In the genomic region with DNA sequence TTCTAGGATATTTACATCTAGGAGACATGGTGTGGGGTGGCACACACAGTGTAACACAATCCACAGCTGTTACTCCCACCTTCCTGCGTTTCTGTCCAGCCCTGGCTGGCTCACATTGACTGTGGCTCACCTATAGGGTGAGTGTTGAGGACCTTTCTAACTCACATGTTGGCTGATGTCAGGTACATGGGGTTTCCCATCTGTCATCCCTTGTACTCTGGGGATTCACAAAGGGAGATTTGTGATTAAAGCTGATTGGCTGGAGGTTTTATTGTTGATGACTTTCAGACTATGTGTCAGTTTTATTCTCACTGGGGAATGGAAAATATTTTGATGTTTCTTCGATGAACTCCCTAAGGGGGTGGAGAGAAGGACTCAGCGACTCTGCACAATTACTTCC, we compare ENCODE assay signal across 19 mouse cellular contexts.
"Had no signal": no experiment of that assay in that cellular context is flagged by ENCODE, and none has a peak within 500 bp of the region (broad histone marks: within the 10 kb centered on the region; RNA-seq: fewer than 3 reads in every experiment).

No protein-coding gene starts in this region.

- H3K36me3 ChIP-seq: liver, embryonic 15.5 days; lung, embryonic 15.5 days; midbrain, embryonic 13.5 days; midbrain, embryonic 15.5 days; neural tube, embryonic 12.5 days had no signal

- H3K27ac ChIP-seq: liver, embryonic 15.5 days; lung, embryonic 15.5 days; macrophage; midbrain, embryonic 13.5 days; midbrain, embryonic 15.5 days; neural tube, embryonic 12.5 days had no signal

- H3K4me3 ChIP-seq: liver, embryonic 15.5 days; lung, embryonic 15.5 days; megakaryocyte, embryonic 14.5 days; midbrain, embryonic 13.5 days; midbrain, embryonic 15.5 days; neural tube, embryonic 12.5 days had no signal

- H3K9me3 ChIP-seq: liver, embryonic 15.5 days; lung, embryonic 15.5 days; megakaryocyte, embryonic 14.5 days; midbrain, embryonic 13.5 days; midbrain, embryonic 15.5 days; neural tube, embryonic 12.5 days had no signal

- H3K4me1 ChIP-seq: liver, embryonic 15.5 days; lung, embryonic 15.5 days; megakaryocyte, embryonic 14.5 days; neural tube, embryonic 12.5 days had no signal

- DNase-seq: liver, postnatal 0 days; lung, adult 2 months; lung, postnatal 14 days; lung, postnatal 36 days; retina, postnatal 1 day; right cerebral cortex, adult 18-20 months; right cerebral cortex, postnatal 25 days; right cerebral cortex, postnatal 4 days; spleen, adult 18-20 months; thymus, adult 18-20 months; thymus, postnatal 14 days; thymus, postnatal 36 days had no signal

- H3K27me3 ChIP-seq: liver, embryonic 15.5 days; lung, embryonic 15.5 days; megakaryocyte, embryonic 14.5 days; midbrain, embryonic 13.5 days; midbrain, embryonic 15.5 days; neural tube, embryonic 12.5 days had no signal
